In genomic region chr17:24792190-24792589, GRCm38 (mm10) we compare ENCODE assay signal across 20 mouse cellular contexts. TPM values are rescaled to one million over a fixed set of nuclear protein-coding genes. Genes with fewer than 3 reads are reported as not detected.
"Had no signal": no experiment of that assay in that cellular context is flagged by ENCODE, and none has a peak within 500 bp of the region (broad histone marks: within the 10 kb centered on the region; RNA-seq: fewer than 3 reads in every experiment).

No protein-coding gene starts in this region.

- H3K27ac ChIP-seq: neural tube, embryonic 15.5 days; stomach, embryonic 15.5 days; stomach, postnatal 0 days had no signal

- H3K9me3 ChIP-seq: neural tube, embryonic 15.5 days; stomach, embryonic 15.5 days had no signal

- H3K4me1 ChIP-seq: neural tube, embryonic 15.5 days; stomach, embryonic 15.5 days had no signal

- H3K27me3 ChIP-seq: neural tube, embryonic 15.5 days; stomach, embryonic 15.5 days had no signal

- H3K4me3 ChIP-seq: neural tube, embryonic 15.5 days; stomach, embryonic 15.5 days had no signal

- H3K4me2 ChIP-seq: neural tube, embryonic 15.5 days; stomach, embryonic 15.5 days had no signal

- DNase-seq: retina, postnatal 1 day; right cerebral cortex, adult 18-20 months; right cerebral cortex, postnatal 14 days; right cerebral cortex, postnatal 25 days; right cerebral cortex, postnatal 4 days; spleen, adult 18-20 months; thymus, adult 18-20 months; thymus, adult 2 months; thymus, postnatal 14 days; thymus, postnatal 25 days; thymus, postnatal 36 days; thymus, postnatal 4 days had no signal

- H3K9ac ChIP-seq: neural tube, embryonic 15.5 days; stomach, embryonic 15.5 days had no signal

- H3K36me3 ChIP-seq: neural tube, embryonic 15.5 days; stomach, embryonic 15.5 days had no signal

RNA-seq across cellular contexts. Expression of gene Meiob, which starts 11.9 kb away (rescaled TPM):
- total RNA-seq: neutrophil, adult 5-6 weeks had no signal
- polyA plus RNA-seq: neural tube, embryonic 14.5 days; neural tube, embryonic 15.5 days; small intestine, adult 2 months; spleen, adult 2 months; stomach, embryonic 14.5 days; thymus, adult 2 months had no signal

RNA-seq across cellular contexts. Expression of gene Hs3st6, which starts 39.4 kb away (rescaled TPM):
- polyA plus RNA-seq: neural tube, embryonic 14.5 days had no signal
